Mouse (Mus musculus) CH12.LX (cell line): Measurements from ENCODE around the gene Gm37240. TPM values are rescaled to one million over a fixed set of nuclear protein-coding genes. Genes with fewer than 3 reads are reported as not detected.

Experiments used
- DNase-seq: peaks from one replicate; pipeline ENCODE4 v3.0.0-alpha.2; 2013; ENCODE audit errors: extremely low read depth
- H3K27ac ChIP-seq: 2 replicates; pipeline ENCODE4 v1.5.1; 2012; ENCODE audit warnings: low read depth, mild to moderate bottlenecking, control low read depth, moderate library complexity; ENCODE audit not compliant: insufficient read depth
- H3K27me3 ChIP-seq: replicated peaks from 2 replicates; pipeline ENCODE3; 2012; ENCODE audit warnings: inconsistent platforms
- H3K36me3 ChIP-seq, 2 experiments: replicated peaks in 1 of 2; 2 replicates each; pipeline versions ENCODE3 to v1.6.1; 2012; ENCODE audit warnings: inconsistent platforms in 1 of 2, low read length in 1 of 2, mild to moderate bottlenecking in 1 of 2, mixed read lengths in 1 of 2, moderate library complexity in 1 of 2; ENCODE audit not compliant: control insufficient read depth in 1 of 2, insufficient read depth in 1 of 2
- H3K4me1 ChIP-seq, 2 experiments: 2 replicates each; pipeline ENCODE4 v1.6.1; 2012; ENCODE audit warnings: inconsistent platforms in 1 of 2, moderate library complexity in 1 of 2; ENCODE audit not compliant: insufficient read depth in 2 of 2, control insufficient read depth in 1 of 2
- H3K4me2 ChIP-seq: 2 replicates; pipeline ENCODE4 v1.6.1; 2012; ENCODE audit warnings: low read depth, mild to moderate bottlenecking, control low read depth; ENCODE audit not compliant: poor library complexity, insufficient read depth, severe bottlenecking
- H3K4me3 ChIP-seq, 3 experiments: fragments of 150-350 bp in 1 of 3; sonication (generic) in 1 of 3; replicated peaks in 1 of 3; 2 replicates each; pipeline versions ENCODE3 to v1.5.1; 2011 to 2012; ENCODE audit warnings: low read depth in 2 of 3, low read length in 2 of 3, mild to moderate bottlenecking in 2 of 3, moderate library complexity in 2 of 3, control low read depth in 1 of 3, improper control_type of control experiment in 1 of 3, inconsistent platforms in 1 of 3, mixed read lengths in 1 of 3; ENCODE audit not compliant: poor library complexity in 1 of 3
- H3K79me2 ChIP-seq: replicated peaks from 2 replicates; pipeline ENCODE4 v1.6.1; 2012; ENCODE audit warnings: mild to moderate bottlenecking, moderate library complexity; ENCODE audit not compliant: control insufficient read depth, poor library complexity, insufficient read depth, severe bottlenecking; ENCODE audit errors: extremely low read depth
- H3K9ac ChIP-seq: 2 replicates; pipeline ENCODE4 v1.6.1; 2012; ENCODE audit warnings: low read depth, mild to moderate bottlenecking, control low read depth, moderate library complexity; ENCODE audit not compliant: insufficient read depth
- H3K9me3 ChIP-seq: replicated peaks from 2 replicates; pipeline ENCODE3; 2012; ENCODE audit warnings: low read length, inconsistent platforms, mixed read lengths
- BHLHE40 ChIP-seq: IDR thresholded peaks from 2 replicates; pipeline ENCODE4 v1.6.1; 2011; ENCODE audit warnings: mild to moderate bottlenecking, low read depth, low read length, improper control_type of control experiment
- CHD2 ChIP-seq: IDR thresholded peaks from 2 replicates; pipeline ENCODE4 v1.6.1; 2011; ENCODE audit warnings: low read length, improper control_type of control experiment
- E2F4 ChIP-seq: IDR thresholded peaks from 2 replicates; pipeline ENCODE4 v1.6.1; 2011; ENCODE audit warnings: low read depth, low read length, improper control_type of control experiment; ENCODE audit not compliant: insufficient replicate concordance
- ELF1 ChIP-seq: IDR thresholded peaks from 2 replicates; pipeline ENCODE4 v1.6.1; 2014; ENCODE audit warnings: low read depth, mild to moderate bottlenecking, inconsistent platforms, low read length, improper control_type of control experiment
- EP300 ChIP-seq: IDR thresholded peaks from 2 replicates; pipeline ENCODE4 v1.6.1; 2011; ENCODE audit warnings: low read length, improper control_type of control experiment
- GABPA ChIP-seq: IDR thresholded peaks from 2 replicates; pipeline ENCODE4 v1.6.1; 2012; ENCODE audit warnings: low read depth, low read length, improper control_type of control experiment, inconsistent platforms; ENCODE audit not compliant: insufficient replicate concordance
- HCFC1 ChIP-seq: IDR thresholded peaks from 2 replicates; pipeline ENCODE4 v1.6.1; 2012; ENCODE audit warnings: low read depth, mild to moderate bottlenecking, inconsistent platforms, low read length, improper control_type of control experiment
- JUND ChIP-seq: conservative IDR thresholded peaks from 2 replicates; pipeline ENCODE4 v1.6.1; 2011; ENCODE audit warnings: low read depth, low read length, improper control_type of control experiment
- MAFK ChIP-seq: IDR thresholded peaks from 2 replicates; pipeline ENCODE4 v1.6.1; 2011; ENCODE audit warnings: low read length, improper control_type of control experiment; ENCODE audit not compliant: insufficient replicate concordance
- MAX ChIP-seq: IDR thresholded peaks from 2 replicates; pipeline ENCODE4 v1.6.1; 2011; ENCODE audit warnings: low read length, improper control_type of control experiment
- MEF2A ChIP-seq: IDR thresholded peaks from 2 replicates; pipeline ENCODE4 v1.6.1; 2014; ENCODE audit warnings: low read depth, mild to moderate bottlenecking, inconsistent platforms, low read length, improper control_type of control experiment, borderline replicate concordance
- MXI1 ChIP-seq: IDR thresholded peaks from 2 replicates; pipeline ENCODE4 v1.6.1; 2011; ENCODE audit warnings: mild to moderate bottlenecking, low read depth, low read length, improper control_type of control experiment
- NRF1 ChIP-seq: IDR thresholded peaks from 2 replicates; pipeline ENCODE4 v1.6.1; 2014; ENCODE audit warnings: low read depth, mild to moderate bottlenecking, inconsistent platforms, low read length, improper control_type of control experiment, moderate library complexity
- PAX5 ChIP-seq: IDR thresholded peaks from 2 replicates; pipeline ENCODE4 v1.6.1; 2012; ENCODE audit warnings: low read length, inconsistent platforms, mixed read lengths
- POLR2A ChIP-seq: IDR thresholded peaks from 2 replicates; pipeline ENCODE4 v1.6.1; 2011; ENCODE audit warnings: low read depth, mild to moderate bottlenecking, improper control_type of control experiment, low read length
- POLR2AphosphoS2 ChIP-seq: IDR thresholded peaks from 2 replicates; pipeline ENCODE4 v1.6.1; 2011; ENCODE audit warnings: low read depth, low read length, improper control_type of control experiment
- SIN3A ChIP-seq: IDR thresholded peaks from 2 replicates; pipeline ENCODE4 v1.6.1; 2012; ENCODE audit warnings: low read length, improper control_type of control experiment, inconsistent platforms
- SMC3 ChIP-seq: IDR thresholded peaks from 2 replicates; pipeline ENCODE4 v1.6.1; 2011; ENCODE audit warnings: low read depth, low read length, improper control_type of control experiment
- UBTF ChIP-seq: IDR thresholded peaks from 2 replicates; pipeline ENCODE4 v1.6.1; 2012; ENCODE audit warnings: low read depth, mild to moderate bottlenecking, inconsistent platforms, low read length, improper control_type of control experiment, moderate library complexity
- ZC3H11A ChIP-seq: IDR thresholded peaks from 2 replicates; pipeline ENCODE4 v1.6.1; 2012; ENCODE audit warnings: low read depth, mild to moderate bottlenecking, inconsistent platforms, low read length, improper control_type of control experiment
- ZKSCAN1 ChIP-seq: IDR thresholded peaks from 2 replicates; pipeline ENCODE4 v1.6.1; 2012; ENCODE audit warnings: low read depth, inconsistent platforms, low read length, improper control_type of control experiment, borderline replicate concordance
- ZNF384 ChIP-seq: IDR thresholded peaks from 2 replicates; pipeline ENCODE4 v1.6.1; 2012; ENCODE audit warnings: low read depth, low read length, improper control_type of control experiment, inconsistent platforms
- dilution Hi-C: fragments of 300-500 bp; cut with MboI; formaldehyde crosslinking; loops from 2 replicates; pipeline ENCODE4 v1.14.3; 2020; ENCODE audit warnings: low sequenced_read_pairs; ENCODE audit not compliant: extremely low pct_unique_long_range_greater_than_20kb, extremely low pct_ligation_motif_present
- in situ Hi-C: fragments of 300-500 bp; cut with MboI; formaldehyde crosslinking; loops from 3 replicates; pipeline ENCODE4 v1.14.3; 2019; ENCODE audit warnings: low sequenced_read_pairs, low pct_ligation_motif_present, low pct_unique_long_range_greater_than_20kb, mixed read lengths
- polyA plus RNA-seq: library from polyadenylated mRNA; unstranded; fragments of >175 nt; gene quantifications from 2 replicates; pipeline ENCODE4 v1.2.1, GENCODE M21; 2012; ENCODE audit warnings: low read depth; ENCODE audit not compliant: insufficient read length
- total RNA-seq, 2 experiments: library from RNA; depleted of rRNA; stranded (reverse); fragments of 300-350 nt in 1 of 2; fragments of >200 nt in 1 of 2; gene quantifications; 2 replicates each; pipeline ENCODE4 v1.2.3; 2012 to 2014

Gm37240 gene
- total and polyA plus RNA-seq, 3 experiments, result 0.08 to 0.19 (median 0.14) TPM

DNA sequence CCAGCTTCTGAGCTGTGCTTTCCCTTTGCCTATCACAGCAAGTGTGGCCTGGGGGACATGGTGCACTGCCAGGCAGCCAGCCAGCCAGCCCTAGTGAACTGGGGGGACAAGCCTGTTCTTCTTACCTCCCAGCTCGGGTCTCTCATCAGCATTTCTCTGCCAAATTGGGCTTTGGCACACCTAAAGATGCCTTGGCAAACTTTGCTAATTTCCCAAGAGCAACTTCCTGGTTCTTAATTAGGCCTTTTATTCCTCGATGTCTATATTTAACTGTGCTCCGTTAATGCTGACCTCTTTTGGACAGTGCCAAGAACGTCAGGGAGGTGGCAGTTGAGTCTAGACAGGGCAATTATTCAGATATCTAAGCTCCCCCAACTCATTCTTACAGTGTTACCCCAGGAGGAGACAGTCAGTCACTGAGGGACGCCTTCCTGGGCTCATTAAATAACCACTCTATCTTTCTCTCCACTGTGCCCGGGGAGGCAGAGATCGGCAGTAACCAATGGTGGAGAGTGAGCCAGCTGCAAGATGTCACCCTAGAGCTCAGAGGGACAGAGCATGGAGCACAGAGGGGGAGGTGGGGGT, 771.3 kb downstream of the Gm37240 start:
- in situ Hi-C loops (no loop called here), dilution Hi-C loops (no loop called here)
- TF ChIP-seq CHD2 (no peak), MAX (no peak), EP300 (no peak), ZNF384 (no peak), MEF2A (no peak), ZKSCAN1 (no peak), PAX5 (no peak)
- Histone ChIP-seq H3K4me1 (0 out of 4 replicates have a peak, but pooled peaks cover 2 to 3% of the 10 kb centered on the region in 2 experiments), H3K27ac (no peak overlapping the region), H3K9me3 (no peaks in the 10 kb centered on the region), H3K36me3 (no peaks in the 10 kb centered on the region), H3K79me2 (no peaks in the 10 kb centered on the region), H3K4me2 (no peak overlapping the region), H3K4me3 (no peak overlapping the region), H3K27me3 (no peaks in the 10 kb centered on the region), H3K9ac (no peak overlapping the region)
- DNase-seq, result no peak

- in situ Hi-C loops (no loop called here), dilution Hi-C loops (no loop called here)
- H3K9ac ChIP-seq, result no peak overlapping the region
- H3K4me3 ChIP-seq, result no peak overlapping the region
- no peaks in the 10 kb centered on the region for H3K27me3 ChIP-seq
- H3K27ac ChIP-seq, result no peak overlapping the region
- H3K36me3 ChIP-seq, result no peaks in the 10 kb centered on the region
- no peaks in the 10 kb centered on the region for H3K79me2 ChIP-seq
- peak; percentile 4 for DNase-seq
- H3K4me2 ChIP-seq, result no peak overlapping the region
- TF ChIP-seq MAX (no peak), HCFC1 (no peak), UBTF (no peak), ZNF384 (no peak), NRF1 (no peak), BHLHE40 (no peak), CHD2 (no peak), MEF2A (no peak), MXI1 (no peak), ELF1 (no peak), ZC3H11A (no peak), EP300 (no peak), SMC3 (no peak), JUND (no peak), MAFK (no peak), SIN3A (no peak), E2F4 (no peak), POLR2AphosphoS2 (no peak), POLR2A (no peak), GABPA (no peak)
- H3K4me1 ChIP-seq, result 0 out of 4 replicates have a peak, but pooled peaks cover 2 to 3% of the 10 kb centered on the region in 2 experiments
- H3K9me3 ChIP-seq, result no peaks in the 10 kb centered on the region
Observed at GRCm38 (mm10) chr3:85113565-85113964, 773.8 kb downstream of the Gm37240 start.
